Mouse (Mus musculus) myocyte (in vitro differentiated cells): Measurements from ENCODE around the gene Ccdc113. TPM values are rescaled to one million over a fixed set of nuclear protein-coding genes. Genes with fewer than 3 reads are reported as not detected.

ENCODE experiments used
- H3K27me3 ChIP-seq: one replicate; pipeline ENCODE4 v1.6.1; 2011; ENCODE audit not compliant: control insufficient read depth, insufficient read depth, insufficient read length
- H3K36me3 ChIP-seq: one replicate; pipeline ENCODE4 v1.6.1; 2011; ENCODE audit not compliant: control insufficient read depth, insufficient read depth
- H3K4me2 ChIP-seq: one replicate; pipeline ENCODE4 v1.6.1; 2011; ENCODE audit warnings: low read depth, control low read depth
- H3K4me3 ChIP-seq: one replicate; pipeline ENCODE4 v1.5.1; 2011; ENCODE audit warnings: mild to moderate bottlenecking, control low read depth, moderate library complexity
- H3K79me2 ChIP-seq: one replicate; pipeline ENCODE4 v1.6.1; 2011; ENCODE audit not compliant: control insufficient read depth, insufficient read depth
- H3ac ChIP-seq: one replicate; pipeline ENCODE4 v1.6.1; 2011; ENCODE audit not compliant: control insufficient read depth, insufficient read length
- CEBPB ChIP-seq: IDR thresholded peaks from 2 replicates; pipeline ENCODE4 v1.6.1; 2011; ENCODE audit warnings: mild to moderate bottlenecking, moderate library complexity; ENCODE audit not compliant: poor library complexity, insufficient read depth, severe bottlenecking
- E2F4 ChIP-seq: IDR thresholded peaks from one replicate; pipeline ENCODE4 v1.6.1; 2011; ENCODE audit warnings: mild to moderate bottlenecking, control low read depth, moderate library complexity; ENCODE audit not compliant: insufficient read depth
- MAX ChIP-seq: IDR thresholded peaks from one replicate; pipeline ENCODE4 v1.6.1; 2011; ENCODE audit warnings: low read depth, mild to moderate bottlenecking, control low read depth
- MYOD1 ChIP-seq, 3 experiments: IDR thresholded peaks; one replicate each; pipeline ENCODE4 v1.6.1; 2011; ENCODE audit warnings: control low read depth in 2 of 3, low read depth in 2 of 3, mild to moderate bottlenecking in 2 of 3, moderate library complexity in 1 of 3; ENCODE audit not compliant: insufficient read length in 2 of 3, control insufficient read depth in 1 of 3
- MYOG ChIP-seq, 3 experiments: IDR thresholded peaks; one replicate each; pipeline ENCODE4 v1.6.1; 2011; ENCODE audit warnings: control low read depth in 2 of 3, low read depth in 2 of 3, mild to moderate bottlenecking in 2 of 3; ENCODE audit not compliant: insufficient read length in 2 of 3, control insufficient read depth in 1 of 3, insufficient read depth in 1 of 3
- POLR2A ChIP-seq: IDR thresholded peaks from one replicate; pipeline ENCODE4 v1.6.1; 2011; ENCODE audit warnings: low read depth, mild to moderate bottlenecking, control low read depth, moderate library complexity; ENCODE audit not compliant: insufficient read length
- POLR2AphosphoS2 ChIP-seq: IDR thresholded peaks from one replicate; pipeline ENCODE4 v1.6.1; 2011; ENCODE audit warnings: low read depth, control low read depth; ENCODE audit not compliant: insufficient read length
- REST ChIP-seq: IDR thresholded peaks from one replicate; pipeline ENCODE4 v1.6.1; 2011; ENCODE audit warnings: mild to moderate bottlenecking, control low read depth, moderate library complexity; ENCODE audit not compliant: insufficient read depth, insufficient read length
- SRF ChIP-seq: IDR thresholded peaks from one replicate; pipeline ENCODE4 v1.6.1; 2011; ENCODE audit warnings: low read depth; ENCODE audit not compliant: control insufficient read depth, insufficient read length
- TCF12 ChIP-seq: IDR thresholded peaks from one replicate; pipeline ENCODE4 v1.6.1; 2011; ENCODE audit warnings: mild to moderate bottlenecking, control low read depth; ENCODE audit not compliant: poor library complexity, insufficient read depth, severe bottlenecking
- TCF3 ChIP-seq: IDR thresholded peaks from one replicate; pipeline ENCODE4 v1.6.1; 2011; ENCODE audit warnings: low read depth, control low read depth; ENCODE audit not compliant: insufficient read length
- USF1 ChIP-seq: IDR thresholded peaks from one replicate; pipeline ENCODE4 v1.6.1; 2011; ENCODE audit warnings: low read depth, mild to moderate bottlenecking, control low read depth, moderate library complexity
- polyA plus RNA-seq: library from polyadenylated mRNA; unstranded; fragments of >200 nt; fragmentation: generic; extraction: Trizol; gene quantifications from one replicate; pipeline ENCODE4 v1.2.1, GENCODE M21; 2012; ENCODE audit warnings: missing spikeins

Ccdc113 gene
- polyA plus RNA-seq, 1 experiment = not detected

DNA sequence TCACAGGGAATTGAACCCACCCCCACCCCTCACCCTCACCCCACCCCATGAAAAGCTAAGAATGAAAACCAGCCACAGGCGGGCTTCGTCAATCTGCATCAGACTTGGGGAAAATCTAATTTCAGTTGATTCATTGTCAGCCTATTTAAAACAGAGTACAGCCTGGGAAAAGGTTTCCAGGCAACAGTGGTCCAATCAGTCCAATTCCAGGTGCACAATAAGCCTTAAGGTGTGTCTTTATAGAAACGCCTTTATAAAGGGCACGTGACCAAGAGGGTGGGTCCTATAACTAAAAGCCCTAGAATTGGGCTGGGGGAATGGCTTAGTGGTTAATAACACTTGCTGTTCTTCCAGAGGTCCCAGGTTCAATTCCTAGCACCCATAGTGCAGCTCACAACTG is 1.7 kb upstream of the Ccdc113 start:
- Histone ChIP-seq H3K36me3 (no peaks in the 10 kb centered on the region), H3K79me2 (no peaks in the 10 kb centered on the region), H3ac (no peak overlapping the region), H3K4me3 (no peak overlapping the region), H3K4me2 (no peak overlapping the region), H3K27me3 (peaks cover 39% of the 10 kb centered on the region)
- TF ChIP-seq USF1 (peak; percentile 15), CEBPB (no peak)

DNA sequence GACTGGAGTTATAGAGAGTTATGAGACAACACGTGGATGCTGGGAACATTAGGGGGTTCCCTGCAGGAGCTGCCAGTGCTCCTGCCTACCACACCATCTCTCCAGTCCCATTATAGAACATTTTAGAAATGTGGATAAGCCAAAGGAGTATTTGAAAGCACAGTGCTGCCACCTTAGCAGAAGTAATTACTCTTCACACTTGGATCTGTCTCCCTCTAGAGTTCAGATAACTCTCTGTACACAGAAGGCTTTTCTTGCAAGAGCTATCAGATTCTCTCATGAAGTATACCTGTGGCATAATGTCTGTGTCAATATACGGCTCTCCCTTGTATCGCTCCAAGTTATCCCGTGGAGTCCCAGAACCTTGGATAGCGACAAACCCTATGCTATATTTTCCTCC is 5.6 kb downstream of the Ccdc113 start:
- Histone ChIP-seq H3K4me2 (no peak overlapping the region), H3ac (no peak overlapping the region), H3K4me3 (no peak overlapping the region), H3K27me3 (peaks cover 20% of the 10 kb centered on the region), H3K36me3 (no peaks in the 10 kb centered on the region), H3K79me2 (no peaks in the 10 kb centered on the region)
- no peak for TF ChIP-seq MYOD1 (IDR thresholded peaks at IDR 0.05; ENCODE audit: control insufficient read depth in 1 of 3, insufficient read length in 2 of 3, low read depth in 2 of 3)
- TF ChIP-seq E2F4 = no peak
- TF ChIP-seq POLR2A = no peak
- TF ChIP-seq POLR2AphosphoS2 = no peak
- TF ChIP-seq REST = no peak
- TF ChIP-seq CEBPB = no peak
- TF ChIP-seq TCF3 = no peak
- TF ChIP-seq MYOG (IDR thresholded peaks at IDR 0.05; ENCODE audit: control insufficient read depth in 1 of 3, insufficient read depth in 1 of 3, insufficient read length in 2 of 3, low read depth in 2 of 3) = no peak
- no peak for TF ChIP-seq MAX
- no peak for TF ChIP-seq USF1
- no peak for TF ChIP-seq SRF

DNA sequence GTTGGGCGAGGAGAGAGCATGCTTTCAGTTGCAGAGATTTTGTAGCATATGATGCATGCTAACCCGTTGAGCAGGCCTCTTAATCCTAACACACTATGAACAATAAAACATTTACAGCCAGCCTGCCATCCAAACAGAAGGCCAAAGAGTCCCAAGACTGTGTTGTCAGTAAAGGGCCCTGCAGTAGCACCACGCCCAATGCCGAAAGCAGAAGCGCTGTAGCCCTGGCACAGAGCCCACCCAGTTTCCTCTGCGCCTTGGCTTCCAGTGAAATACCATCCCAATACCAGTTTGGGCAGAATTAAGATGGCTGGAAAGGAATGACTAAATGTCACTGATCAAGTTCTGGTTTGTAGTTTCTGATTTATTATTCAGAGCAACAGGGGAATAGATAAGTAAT is 8.3 kb downstream of the Ccdc113 start:
- no peak for TF ChIP-seq TCF12
- TF ChIP-seq POLR2A = no peak
- TF ChIP-seq SRF = no peak
- no peak for TF ChIP-seq MYOG (IDR thresholded peaks at IDR 0.05; ENCODE audit: control insufficient read depth in 1 of 3, insufficient read depth in 1 of 3, insufficient read length in 2 of 3, low read depth in 2 of 3)
- TF ChIP-seq TCF3 = no peak
- no peak for TF ChIP-seq CEBPB
- H3K4me2 ChIP-seq = no peak overlapping the region
- no peak overlapping the region for H3K4me3 ChIP-seq
- H3K36me3 ChIP-seq = no peaks in the 10 kb centered on the region
- no peaks in the 10 kb centered on the region for H3K79me2 ChIP-seq
- peaks cover 35% of the 10 kb centered on the region for H3K27me3 ChIP-seq
- no peak overlapping the region for H3ac ChIP-seq

DNA sequence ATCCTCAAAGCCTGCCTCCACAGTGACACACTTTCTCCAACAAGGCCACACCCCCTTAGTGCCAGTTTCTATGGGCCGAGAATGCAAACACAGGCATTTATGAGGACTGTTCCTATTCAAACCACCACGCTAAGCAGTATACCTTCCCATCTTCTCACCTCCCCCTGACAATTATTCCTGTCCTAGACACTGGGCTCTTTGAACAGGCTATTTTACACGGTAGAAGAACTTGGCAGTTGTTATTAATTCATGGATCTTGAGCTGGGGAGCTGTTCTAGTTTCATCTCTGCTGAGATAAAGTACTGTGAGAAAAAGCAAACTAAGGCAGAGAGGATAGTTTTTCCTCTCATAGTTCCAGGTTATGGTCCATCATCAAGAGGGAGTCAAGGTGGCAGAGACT is 9.2 kb downstream of the Ccdc113 start:
- H3K36me3 ChIP-seq = no peaks in the 10 kb centered on the region
- H3K27me3 ChIP-seq = peaks cover 35% of the 10 kb centered on the region
- no peak overlapping the region for H3K4me3 ChIP-seq
- H3K79me2 ChIP-seq = no peaks in the 10 kb centered on the region
- no peak overlapping the region for H3ac ChIP-seq
- no peak for TF ChIP-seq SRF
- TF ChIP-seq MYOD1 (IDR thresholded peaks at IDR 0.05; ENCODE audit: control insufficient read depth in 1 of 3, insufficient read length in 2 of 3, low read depth in 2 of 3) = no peak
- TF ChIP-seq E2F4 = no peak
- no peak for TF ChIP-seq MAX
- TF ChIP-seq POLR2AphosphoS2 = no peak
- TF ChIP-seq TCF12 = no peak
- no peak for TF ChIP-seq TCF3
- TF ChIP-seq POLR2A = no peak
- no peak for TF ChIP-seq CEBPB
- TF ChIP-seq MYOG (IDR thresholded peaks at IDR 0.05; ENCODE audit: control insufficient read depth in 1 of 3, insufficient read depth in 1 of 3, insufficient read length in 2 of 3, low read depth in 2 of 3) = no peak
- H3K4me2 ChIP-seq = no peak overlapping the region

DNA sequence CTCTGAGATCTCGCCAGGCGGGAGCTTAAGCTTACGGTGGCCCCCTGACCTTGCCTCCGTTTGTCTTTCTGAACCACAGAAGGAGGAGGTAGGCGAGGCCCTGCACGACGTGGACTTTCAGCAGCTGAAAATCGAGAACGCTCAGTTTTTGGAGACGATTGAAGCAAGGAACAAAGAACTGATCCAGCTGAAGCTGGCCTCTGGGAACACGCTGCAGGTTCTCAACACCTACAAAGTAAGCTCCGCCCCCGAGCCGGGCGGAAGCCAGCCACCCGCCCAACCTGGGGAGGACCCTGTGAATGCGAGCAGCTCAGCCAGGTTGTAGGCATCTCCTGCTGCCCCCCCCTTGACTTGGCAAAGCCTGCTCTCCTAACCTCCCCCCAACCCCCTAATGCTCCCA is 11.9 kb downstream of the Ccdc113 start:
- Histone ChIP-seq H3K36me3 (no peaks in the 10 kb centered on the region), H3K4me2 (no peak overlapping the region)
- TF ChIP-seq USF1 = no peak
- no peak for TF ChIP-seq REST
- no peak for TF ChIP-seq POLR2AphosphoS2
- TF ChIP-seq POLR2A = no peak
- no peak for TF ChIP-seq TCF3
- TF ChIP-seq SRF = no peak
- no peak for TF ChIP-seq MYOD1 (IDR thresholded peaks at IDR 0.05; ENCODE audit: control insufficient read depth in 1 of 3, insufficient read length in 2 of 3, low read depth in 2 of 3)
- TF ChIP-seq MAX = no peak
- TF ChIP-seq MYOG (IDR thresholded peaks at IDR 0.05; ENCODE audit: control insufficient read depth in 1 of 3, insufficient read depth in 1 of 3, insufficient read length in 2 of 3, low read depth in 2 of 3) = no peak
- no peak for TF ChIP-seq CEBPB
- no peak for TF ChIP-seq E2F4

More for the DNA sequence above, 11.9 kb downstream of the Ccdc113 start:
- Histone ChIP-seq H3ac (no peak overlapping the region), H3K79me2 (no peaks in the 10 kb centered on the region), H3K4me3 (no peak overlapping the region), H3K27me3 (peaks cover 43% of the 10 kb centered on the region)
